Mouse (Mus musculus) kidney, postnatal 4 days (tissue): ENCODE measurements around the gene Ascc3.

ENCODE experiments used
- DNase-seq, 2 experiments: peaks; one replicate each; pipeline ENCODE4 v3.0.0; 2021; ENCODE audit warnings: mixed read lengths in 2 of 2

Ascc3 gene

DNA sequence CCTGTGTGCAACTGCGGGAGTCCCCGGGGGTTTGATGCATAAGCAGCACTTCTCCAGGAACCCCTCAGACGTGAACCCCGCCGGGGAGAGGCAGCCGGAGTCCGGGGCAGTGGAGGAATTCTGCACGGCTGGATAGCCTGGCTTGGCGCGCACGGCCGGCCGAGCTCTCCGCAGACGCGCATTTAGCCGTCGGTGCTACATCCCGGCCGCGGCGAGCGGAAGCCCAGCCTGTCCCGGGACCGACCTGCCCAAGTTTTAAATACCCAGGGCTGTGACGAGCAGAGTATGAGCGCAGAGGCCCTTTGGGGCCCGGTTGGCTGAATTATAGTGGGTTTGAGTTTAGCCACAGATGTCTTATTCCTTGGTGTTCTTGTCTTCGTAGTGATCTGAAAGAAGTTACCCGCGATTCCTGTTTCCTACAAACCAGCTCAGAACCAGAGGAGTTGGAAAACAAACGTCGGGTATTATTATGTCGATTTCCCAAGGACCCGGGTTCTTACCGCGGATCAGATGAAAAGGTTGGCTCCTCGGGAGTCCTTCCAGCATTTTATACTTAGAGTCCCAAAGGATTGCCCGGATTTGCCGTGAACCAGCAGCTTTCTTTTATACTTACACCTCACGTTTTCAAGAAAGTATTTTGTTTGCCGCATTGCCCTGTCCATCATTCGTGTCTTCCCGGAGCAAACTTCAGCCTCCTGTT, 302.8 kb downstream of the Ascc3 start:
- peak; percentile 48 to 68 for DNase-seq

DNA sequence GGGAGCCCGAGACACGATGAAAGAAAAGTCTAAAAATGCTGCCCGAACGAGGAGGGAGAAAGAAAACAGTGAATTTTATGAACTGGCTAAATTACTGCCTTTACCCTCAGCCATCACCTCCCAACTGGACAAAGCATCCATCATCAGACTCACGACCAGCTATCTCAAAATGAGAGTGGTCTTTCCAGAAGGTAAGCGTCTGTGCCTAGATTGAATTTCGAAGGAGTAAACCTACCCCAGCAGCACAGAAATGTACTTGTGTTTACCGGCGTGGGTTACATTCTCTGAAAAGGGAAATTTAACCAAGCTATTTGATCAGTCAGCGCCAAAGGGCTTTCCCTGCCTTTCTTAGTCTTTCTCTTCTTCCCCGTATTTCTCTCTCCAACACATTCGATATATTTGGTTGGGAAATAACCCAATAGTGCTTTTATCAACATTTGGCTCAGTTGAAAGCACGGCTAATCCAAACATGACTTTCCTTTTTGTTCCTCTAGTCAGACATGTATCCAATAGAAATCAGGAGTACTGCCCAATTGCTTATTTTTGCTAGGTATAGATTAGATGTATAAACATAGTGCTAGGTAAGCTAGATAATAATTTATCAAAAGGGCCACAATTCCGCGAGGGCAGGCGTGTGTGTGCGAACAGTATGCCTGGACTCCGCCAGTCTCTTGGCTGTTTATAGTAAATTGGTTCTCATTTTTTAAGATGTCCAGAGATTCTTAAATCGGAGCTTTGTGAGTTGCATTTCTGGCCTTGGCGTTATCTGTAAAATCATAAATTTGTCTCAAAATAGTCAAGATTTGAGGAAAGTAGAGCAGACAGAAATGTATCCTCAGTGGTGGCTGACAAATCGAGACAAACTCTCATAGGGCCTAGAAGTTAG, 303.7 kb downstream of the Ascc3 start:
- no peak for DNase-seq

DNA sequence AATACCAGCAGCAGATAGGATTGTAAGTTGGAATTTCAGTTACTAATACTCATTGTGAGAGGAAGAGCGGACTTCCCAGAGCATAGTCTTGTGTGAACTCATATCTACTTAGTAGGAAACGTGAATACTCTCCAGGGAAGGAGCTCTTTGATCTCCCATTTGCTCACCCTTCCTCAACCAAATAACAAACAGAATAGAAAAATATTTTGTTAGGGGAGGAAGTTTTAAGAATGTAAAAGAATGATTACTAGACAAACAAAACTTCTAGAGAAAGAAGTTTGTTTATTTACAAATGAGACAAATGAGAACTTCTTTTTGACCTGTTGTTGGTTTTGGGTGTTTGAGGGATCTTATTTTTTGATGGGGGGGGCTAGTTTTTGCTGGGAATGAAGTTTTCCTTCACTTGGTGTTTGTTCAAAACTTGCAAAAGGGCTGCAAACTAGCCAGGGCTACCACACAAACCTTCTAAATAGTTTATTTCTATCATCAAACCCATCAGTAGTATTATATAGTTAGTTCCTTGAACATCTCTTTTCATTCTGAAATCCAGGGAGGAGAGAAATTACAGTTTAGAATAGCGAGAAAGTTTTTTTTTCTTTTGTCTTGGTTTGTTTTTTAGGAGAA, 304.4 kb downstream of the Ascc3 start:
- DNase-seq: no peak

DNA sequence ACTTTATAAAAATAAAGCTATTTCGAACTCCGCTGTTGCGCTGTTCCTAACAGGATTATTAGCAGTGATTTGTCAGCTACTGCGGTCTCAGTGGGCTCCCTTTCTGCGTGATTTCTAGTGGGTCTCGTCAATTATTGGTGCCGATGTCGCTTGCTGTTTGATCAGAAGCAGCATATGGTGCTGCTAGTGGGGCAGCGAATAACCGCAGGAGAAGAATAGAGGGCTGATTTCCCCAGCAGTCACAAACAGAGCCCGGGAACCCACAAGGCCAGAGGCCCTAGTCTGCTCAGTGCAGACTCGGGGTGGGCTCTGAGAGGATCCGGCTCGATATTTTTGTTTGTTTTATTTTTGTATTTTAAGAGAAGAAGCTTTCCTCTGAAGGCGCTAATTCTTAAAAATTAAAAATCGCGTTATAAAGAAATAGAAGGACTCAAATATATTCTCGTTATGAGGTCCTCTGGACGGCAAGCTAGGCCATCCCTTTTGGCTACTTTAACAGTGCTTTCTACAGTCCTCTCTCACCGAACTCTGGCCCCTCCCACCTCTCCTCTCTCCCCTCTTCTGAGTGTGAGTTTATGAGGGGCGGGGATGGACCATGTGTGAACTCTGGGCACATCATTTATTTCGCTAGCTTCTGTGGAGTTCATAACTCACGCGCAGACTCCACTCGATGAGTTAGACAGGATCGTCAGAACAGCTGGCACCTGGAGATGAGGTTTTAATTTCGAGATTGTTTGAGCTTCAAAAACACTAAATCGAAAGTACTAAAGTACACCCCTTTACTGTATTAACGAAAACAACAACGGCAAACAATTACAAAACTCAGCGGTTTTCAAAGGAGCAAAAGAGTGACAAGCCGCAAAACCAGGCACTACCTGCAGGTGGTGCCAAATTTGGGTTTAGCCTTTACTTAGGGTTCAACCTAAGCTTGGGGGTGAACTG, 305.3 kb downstream of the Ascc3 start:
- peak; percentile 65 to 74 for DNase-seq

DNA sequence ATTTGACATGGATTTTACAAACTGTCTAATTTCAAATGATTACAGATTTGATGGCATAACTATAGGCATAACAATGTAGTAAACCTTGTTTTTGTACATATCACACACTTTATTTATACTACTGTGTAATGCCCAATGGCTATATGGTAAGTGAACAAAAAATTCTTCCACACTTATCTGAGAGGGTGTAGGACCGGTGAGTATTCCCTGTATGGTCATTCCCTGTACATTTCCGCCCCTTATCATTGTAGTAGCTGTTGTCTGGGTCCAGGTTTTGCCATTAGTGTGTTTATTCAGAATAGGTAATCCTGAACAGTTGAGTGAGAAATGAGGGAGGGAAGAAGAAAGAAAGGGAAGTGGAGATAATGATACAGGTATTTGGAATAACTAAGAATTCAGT, 306.2 kb downstream of the Ascc3 start:
- no peak for DNase-seq

DNA sequence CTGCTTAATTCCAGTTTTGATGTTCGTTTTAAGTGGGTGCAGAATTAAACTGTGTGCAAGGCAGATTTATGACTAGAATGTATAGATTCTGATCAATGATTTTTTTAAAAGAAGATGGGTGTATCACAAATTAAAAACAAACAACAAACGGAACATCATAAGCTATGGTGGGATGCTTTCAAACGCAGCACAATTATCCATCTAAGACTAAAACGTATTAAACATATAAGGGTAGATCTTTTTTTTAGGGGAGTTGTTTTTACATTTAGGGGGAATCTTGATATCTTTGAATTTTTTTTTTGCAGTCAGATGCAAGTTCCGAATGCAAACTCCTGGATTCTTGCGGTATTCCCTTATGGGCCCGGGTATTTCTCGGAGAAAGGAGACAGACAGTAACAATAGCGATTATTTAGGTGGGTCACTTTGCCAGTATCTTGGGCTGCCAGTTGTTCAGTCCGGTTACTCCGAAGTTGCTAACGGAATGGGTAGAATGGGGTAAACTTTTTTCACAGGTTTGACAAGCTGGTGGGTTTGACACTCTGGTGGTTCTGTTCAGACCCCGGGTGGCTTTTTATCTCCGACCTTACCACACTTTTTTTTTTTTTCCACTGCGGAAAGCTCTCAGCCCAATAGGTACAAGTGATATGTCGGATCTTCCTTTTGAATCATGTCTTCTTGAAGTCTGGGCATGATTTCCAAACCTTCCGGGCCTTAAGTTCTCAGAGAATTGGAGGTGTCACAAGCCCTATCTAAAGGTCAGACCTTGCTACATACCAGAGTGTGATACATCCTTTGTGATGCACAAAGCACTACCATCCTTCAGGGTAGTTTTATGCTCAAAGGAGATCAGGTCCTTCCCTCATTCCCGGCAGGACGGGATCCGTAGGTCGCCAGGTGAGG, 307.6 kb downstream of the Ascc3 start:
- DNase-seq: no peak
